Mouse (Mus musculus) erythroblast, adult 5-6 weeks (primary cell): ENCODE measurements around the gene Tcf7l2. TPM values are rescaled to one million over a fixed set of nuclear protein-coding genes. Genes with fewer than 3 reads are reported as not detected.

Experiments used
- ATAC-seq: replicated peaks from 2 replicates; pipeline ENCODE4 v1.8.0; 2016; ENCODE audit warnings: moderate number of reproducible peaks, mild to moderate bottlenecking, moderate TSS enrichment, inconsistent platforms; ENCODE audit not compliant: poor library complexity, low FRiP score, severe bottlenecking
- total RNA-seq, 2 experiments: library from RNA; stranded (forward) in 1 of 2; stranded (reverse) in 1 of 2; fragments of 150-400 nt in 1 of 2; fragments of 200-764, 138-1000 nt in 1 of 2; gene quantifications; 2 replicates each; pipeline versions ENCODE4 v1.2.3 to v1.2.4; 2015 to 2017; ENCODE audit warnings: low replicate concordance in 2 of 2

Gene Tcf7l2
- total RNA-seq, 2 experiments from 2014 or later: 0.68 to 3.5 TPM

DNA sequence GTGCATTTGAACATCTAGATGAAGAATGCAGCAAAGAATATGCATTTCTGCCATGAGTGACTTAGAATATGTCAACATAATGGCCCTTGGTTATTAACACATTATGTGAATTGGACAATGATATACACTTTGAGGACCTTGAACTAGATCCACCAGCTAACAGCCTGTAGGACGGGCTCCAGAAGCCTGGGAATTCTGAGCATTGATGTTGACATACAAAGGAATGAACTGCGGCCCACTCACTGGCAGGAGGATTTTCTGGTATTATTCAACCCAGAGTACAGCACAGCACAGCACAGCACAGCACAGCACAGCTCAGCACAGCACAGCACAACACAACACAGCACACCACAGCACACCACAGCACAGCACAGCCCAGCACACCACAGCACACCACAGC, 104.1 kb downstream of the Tcf7l2 start:
- ATAC-seq: no peak

DNA sequence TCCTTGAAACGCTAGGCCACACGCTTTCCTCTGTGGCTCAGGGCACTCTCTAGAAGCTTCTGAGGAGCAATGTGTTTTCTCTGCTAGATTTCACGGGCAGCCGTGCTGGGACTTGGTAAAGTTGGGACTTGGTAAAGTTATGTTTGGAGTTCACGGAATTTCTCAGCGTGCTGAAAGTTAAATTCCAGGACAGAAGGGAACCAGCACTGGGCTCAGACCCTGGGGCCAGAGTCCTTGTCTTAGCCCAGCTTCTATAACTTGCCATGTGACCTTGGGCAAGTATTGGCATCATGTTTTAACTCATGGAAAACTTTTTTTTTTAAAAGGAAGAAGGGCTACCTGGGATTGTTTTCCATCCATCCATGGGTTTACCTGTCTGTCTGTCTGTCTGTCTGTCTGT, 104.6 kb downstream of the Tcf7l2 start:
- no peak for ATAC-seq

GRCm38 (mm10) chr19:55847043-55847442, 105.4 kb downstream of the Tcf7l2 start:
- no peak for ATAC-seq

DNA sequence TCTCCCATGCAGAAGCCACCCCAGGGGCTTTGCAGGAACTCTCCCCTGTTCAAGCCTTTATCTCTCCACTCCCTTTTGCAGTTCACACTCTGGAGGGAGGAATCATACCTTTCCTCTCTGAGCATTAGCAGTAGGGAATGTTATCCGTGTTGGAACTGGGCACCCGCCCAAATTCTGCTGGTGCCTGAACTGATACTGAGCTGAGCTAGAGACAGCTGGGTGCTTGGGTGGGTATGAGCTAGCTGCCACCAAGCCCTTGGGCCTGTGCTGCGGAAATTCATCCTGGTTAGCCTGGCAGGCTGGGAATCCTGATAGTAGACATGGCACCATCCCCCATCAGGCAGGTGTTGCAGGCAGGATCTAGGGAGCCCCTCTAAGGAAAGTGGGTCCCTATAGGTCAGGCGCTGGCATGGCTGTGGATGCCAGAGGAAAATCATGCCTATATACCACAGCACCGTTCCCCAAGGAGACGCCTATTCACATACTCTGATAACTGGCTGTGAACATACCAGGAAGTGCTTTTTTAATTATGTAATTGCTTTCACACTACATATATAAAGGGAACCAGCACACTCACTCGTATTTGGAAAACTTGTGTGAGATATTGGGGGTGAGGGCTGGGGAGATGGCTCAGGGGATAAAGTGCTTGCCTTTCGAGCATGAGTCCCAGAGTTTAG, 108.9 kb downstream of the Tcf7l2 start:
- ATAC-seq: no peak

- ATAC-seq: no peak
These were observed 110.1 kb downstream of the Tcf7l2 start for GRCm38 (mm10) chr19:55851498-55852324.

DNA sequence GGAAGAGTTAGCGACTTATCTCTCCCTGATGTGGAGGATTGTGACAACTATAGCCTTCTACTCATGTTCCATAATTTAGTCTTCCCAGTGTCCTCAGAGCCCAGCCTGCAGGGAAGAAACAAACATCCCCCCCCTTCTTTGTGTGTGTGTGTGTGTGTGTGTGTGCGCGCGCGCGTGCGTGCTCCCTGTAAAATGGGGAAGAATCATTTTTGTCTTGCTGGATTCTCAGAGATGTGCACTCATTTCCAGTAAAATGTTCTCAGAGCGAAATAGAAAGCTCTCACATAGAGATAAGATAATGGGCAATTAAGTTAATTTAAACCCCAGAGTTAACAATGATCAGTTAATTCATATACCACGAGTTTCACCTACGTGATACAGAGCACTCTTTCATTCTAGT, 112.8 kb downstream of the Tcf7l2 start:
- ATAC-seq: no peak

DNA sequence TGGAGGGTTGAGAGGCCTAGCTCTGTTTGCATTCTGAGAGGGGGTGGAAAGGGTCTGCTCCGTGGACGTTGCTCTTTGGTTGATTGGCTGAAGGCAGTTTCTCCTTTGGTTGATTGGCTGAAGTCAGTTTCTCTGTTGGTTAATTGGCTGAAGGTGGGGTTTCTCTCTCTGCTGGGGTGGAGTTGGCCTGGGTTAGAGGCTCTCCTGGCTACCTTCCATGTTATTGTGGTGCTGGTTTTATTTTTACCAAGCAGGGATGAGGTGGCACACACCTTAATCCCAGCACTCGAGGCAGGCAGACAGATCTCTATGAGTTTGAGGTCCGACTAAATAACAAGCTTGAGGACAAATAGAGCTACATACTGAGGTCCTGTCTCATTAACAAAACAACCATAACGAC, 114.0 kb downstream of the Tcf7l2 start:
- ATAC-seq: no peak

DNA sequence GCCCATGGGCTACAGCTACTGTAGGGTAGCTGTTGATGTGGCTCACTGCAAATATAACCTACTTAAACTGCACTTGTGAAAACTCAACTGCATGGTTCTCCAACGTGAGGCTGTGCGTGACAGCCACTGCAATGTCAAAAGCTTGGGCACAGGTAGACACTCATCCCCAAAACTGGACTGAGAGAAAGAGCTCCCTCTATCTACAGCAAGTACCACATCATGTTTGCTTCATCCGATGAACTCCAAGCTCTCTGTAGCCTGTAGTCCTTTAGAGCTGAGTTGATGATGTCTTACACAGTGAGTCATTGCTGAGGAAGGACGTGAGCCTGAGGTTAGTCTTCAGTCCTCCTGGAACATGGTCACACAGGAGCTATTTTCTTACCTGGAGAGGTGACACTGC, 115.7 kb downstream of the Tcf7l2 start:
- no peak for ATAC-seq

DNA sequence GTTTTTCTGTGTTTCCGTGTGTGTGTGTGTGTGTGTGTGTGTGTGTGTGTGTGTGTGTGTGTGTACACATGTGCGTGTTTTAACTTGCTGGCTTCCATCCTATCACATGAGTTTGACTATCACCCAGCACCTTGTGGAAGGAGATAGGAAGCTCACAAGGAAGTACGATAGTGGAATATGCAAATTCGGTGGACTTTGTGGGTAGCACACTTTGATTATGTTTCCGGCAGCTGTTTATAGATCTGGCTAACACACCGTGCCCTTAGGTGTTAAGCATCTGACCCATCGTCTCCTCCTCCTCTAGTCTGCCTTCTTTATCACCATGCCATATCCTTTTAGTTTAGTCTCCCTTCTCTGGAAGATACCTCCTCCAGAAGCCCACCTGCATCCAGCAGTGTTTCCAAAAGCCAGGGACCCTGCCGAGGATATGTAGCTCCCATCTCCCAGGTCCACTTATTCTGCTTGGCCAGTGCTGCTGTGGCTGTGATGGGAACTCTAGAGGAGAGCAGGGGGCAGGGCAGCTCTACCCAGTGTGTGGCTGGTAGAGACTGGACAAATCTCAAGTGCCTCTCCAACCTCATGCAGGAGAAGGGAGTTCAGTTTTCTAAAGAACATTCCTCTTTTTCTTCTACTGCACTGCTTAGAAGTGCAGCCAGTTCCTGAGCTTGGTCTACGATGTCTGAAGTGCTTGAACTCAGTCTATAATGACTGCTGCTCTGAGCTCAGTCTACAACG, 118.6 kb downstream of the Tcf7l2 start:
- ATAC-seq: 0 out of 2 replicates have a peak, but pooled peaks have one; percentile 33

DNA sequence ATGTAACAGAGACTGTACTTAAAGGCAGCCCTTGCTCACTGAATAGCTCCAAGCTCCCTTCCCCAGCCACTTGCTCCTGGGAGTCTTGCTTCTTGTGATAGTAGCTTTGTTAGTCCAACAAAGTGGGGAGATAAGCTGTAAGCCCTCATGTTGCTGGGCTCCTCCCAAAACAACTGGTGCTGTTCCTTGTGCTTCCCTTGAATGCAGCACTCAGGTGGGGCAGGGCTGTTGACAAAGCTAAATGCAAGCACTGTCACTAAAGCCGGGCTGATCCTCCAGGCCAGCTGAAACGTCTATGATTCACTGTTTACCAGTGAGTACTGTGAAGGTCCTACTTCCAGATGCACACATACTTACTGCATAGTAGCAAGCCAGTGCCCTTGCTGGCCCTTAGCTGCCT, 120.1 kb downstream of the Tcf7l2 start:
- ATAC-seq: peak; percentile 38; the same call in 1 of the 2 replicates

DNA sequence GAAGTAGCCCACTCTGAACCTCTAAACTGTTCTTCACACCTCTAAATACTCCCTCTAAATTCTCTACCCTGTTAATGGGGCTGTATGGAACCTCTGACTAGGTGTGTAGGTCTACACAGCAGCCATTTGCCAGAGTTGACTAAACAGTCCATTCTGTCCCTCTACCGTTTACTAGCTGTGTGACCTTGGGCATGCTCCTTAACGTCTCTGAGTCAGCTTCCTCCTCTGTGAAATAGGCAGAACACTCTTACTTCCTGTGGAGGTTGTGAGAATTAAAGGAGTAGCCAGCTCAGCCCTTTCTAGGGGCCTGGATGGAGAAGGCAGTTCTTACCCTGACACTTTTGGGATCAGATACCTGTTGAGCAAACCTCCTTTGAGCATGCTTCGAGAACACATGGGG, 120.9 kb downstream of the Tcf7l2 start:
- no peak for ATAC-seq

- ATAC-seq: no peak
These were observed 123.4 kb downstream of the Tcf7l2 start for GRCm38 (mm10) chr19:55865049-55865448.

GRCm38 (mm10) chr19:55865774-55866578, 124.4 kb downstream of the Tcf7l2 start:
- ATAC-seq: peak; percentile 79

DNA sequence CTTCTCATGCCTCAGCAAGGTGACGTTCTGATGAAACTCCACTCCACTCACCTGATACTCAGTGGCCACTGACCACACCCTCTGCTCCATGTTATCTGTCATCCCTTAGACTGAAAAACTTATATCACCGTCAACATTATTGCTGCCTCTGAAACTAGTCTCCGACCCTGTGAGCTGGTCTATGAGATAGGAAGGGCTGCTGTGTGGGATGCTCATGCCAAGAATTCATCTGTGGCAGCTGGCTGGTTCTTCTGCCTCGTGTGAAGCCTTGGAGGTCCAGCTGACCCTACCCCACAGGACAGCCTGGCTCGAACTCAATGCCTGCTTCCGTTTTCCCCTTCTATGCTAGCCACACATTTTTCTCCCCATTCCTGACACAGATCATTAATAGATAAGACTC, 125.6 kb downstream of the Tcf7l2 start:
- peak; percentile 74 for ATAC-seq

DNA sequence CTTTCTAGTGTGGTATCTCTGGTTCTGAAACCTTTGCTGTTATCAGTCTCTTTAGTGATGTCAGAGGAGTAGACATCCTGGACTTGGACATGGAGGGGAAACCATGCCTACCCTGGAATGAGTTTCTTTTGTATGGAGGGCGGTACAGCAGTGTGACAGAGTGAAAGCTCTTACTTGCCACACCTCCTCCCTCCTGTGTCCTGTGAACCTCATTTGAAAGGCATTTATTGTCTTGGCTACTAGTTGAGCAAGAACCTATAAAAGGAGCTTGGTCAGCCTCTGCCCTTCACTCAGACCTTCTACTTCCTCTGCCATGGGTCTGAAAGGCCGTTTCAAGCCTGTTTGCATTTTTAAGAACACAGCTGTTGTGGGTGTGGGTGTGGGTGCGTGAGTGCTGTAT, 126.3 kb downstream of the Tcf7l2 start:
- ATAC-seq: no peak

GRCm38 (mm10) chr19:55868597-55868996, 127.0 kb downstream of the Tcf7l2 start:
- ATAC-seq: no peak

GRCm38 (mm10) chr19:55870825-55871224, 129.2 kb downstream of the Tcf7l2 start:
- ATAC-seq: no peak

DNA sequence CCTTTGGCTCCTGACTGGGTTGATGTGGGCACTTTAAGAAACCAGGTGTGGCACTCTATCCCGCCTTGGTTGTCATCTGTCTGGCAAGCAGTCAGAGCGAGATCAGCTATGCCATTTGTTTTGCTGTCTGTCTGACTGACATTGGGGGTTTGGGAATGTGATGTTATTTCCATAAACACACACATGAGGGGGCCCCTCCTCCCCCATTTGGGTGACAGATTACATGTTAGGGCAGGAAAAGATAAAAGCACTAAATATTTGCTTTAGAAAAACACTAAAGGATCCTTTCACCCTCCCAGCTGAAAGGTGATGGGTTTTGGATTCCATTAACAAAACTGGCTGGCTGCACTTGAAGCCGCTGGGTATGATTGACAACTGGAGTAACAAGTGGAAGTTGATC, 129.9 kb downstream of the Tcf7l2 start:
- no peak for ATAC-seq

- ATAC-seq: no peak
These were observed 131.6 kb downstream of the Tcf7l2 start for GRCm38 (mm10) chr19:55873221-55873620.

DNA sequence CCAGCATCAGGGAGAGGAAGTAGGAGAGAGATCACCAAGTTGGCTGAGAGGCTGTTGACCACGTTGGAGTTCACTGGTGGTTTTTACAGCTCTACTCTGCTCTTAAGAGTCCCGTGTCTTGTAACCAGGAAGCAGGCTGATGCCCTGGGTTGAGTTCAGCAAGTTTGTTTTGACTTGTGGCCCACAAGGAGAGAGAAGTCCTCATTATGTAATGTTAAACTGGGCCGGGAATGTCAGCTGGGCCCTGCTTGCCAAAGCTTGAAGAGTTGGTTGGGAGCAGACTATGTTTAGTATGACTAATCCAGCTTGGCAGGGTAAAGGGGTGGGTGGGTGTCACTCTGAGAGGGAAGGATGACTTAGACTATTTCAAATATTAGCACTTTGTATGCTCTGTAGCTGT, 134.9 kb downstream of the Tcf7l2 start:
- no peak for ATAC-seq
